Mouse (Mus musculus): ENCODE measurements at regions not wholly inside any gene's neighbourhood (a gene's known extent, or its start where the extent isn't known, plus 50 kb on each side); places are given as distances from the start of the nearest gene placed in this dataset.
"Not testable (repeated sequence)": the region's sequence is repeated elsewhere in the genome, so short reads cannot be mapped to it uniquely, and the experiment has no call there.

DNA sequence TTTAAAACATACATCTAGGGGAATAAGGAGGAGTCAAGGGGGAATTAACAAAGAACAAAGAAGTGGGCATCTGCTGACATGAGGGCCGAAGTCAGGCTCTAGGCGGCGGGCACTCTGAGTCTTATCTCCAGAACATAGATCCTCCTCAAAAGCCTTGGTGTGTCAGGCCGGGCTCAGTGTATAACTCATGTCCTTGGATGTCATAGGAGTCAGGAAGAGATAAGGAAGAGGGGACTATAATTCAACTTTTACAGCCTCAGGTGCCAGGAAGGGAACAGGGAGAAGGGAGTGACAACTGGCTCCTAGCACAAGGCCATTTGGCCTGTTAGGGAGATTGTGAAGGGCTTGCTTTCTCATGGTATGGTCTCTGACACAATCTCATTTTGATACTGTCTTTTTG lies 185.9 kb upstream of the Ube2e2 start:
- not testable (repeated sequence) for DNase-seq

DNA sequence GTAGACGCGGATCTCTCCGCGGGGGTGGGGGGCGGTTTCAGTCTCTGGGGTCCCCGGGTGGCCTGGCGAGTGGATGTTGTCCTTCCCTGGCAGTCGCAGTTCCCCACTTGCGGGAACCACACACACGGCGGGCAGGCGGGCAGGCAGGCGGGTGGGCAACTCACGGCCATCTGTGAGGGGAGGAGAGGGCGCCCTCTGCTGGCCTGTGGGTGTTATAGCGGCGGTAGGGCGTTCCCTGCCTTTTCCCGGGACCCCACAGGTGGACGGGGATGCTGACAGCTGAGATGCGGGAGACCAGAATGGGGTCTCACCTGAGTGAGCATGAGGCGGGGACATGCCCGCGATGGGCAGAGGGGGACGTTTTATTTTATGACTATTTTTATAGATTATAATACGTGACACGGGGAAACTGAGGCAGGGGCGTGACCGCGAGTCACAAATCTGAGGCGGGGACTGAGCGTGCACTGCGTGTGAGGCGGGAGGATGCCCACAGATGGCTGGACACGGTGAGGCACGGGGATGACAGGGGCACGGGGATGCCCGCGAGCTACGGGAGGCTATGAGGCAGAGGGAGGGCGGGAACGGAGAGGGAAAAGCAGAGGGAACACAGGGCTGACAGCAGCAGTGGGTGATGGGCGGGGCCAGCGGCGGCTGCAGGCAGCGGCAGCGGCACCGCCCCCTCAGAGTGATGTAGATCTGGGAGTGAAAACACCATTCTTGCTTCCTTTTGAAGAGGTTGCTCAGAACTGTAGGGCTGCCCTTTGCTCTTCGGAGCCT lies 148.1 kb upstream of the Ube2e2 start:
- DNase-seq, result peak; percentile 2 to 12

DNA sequence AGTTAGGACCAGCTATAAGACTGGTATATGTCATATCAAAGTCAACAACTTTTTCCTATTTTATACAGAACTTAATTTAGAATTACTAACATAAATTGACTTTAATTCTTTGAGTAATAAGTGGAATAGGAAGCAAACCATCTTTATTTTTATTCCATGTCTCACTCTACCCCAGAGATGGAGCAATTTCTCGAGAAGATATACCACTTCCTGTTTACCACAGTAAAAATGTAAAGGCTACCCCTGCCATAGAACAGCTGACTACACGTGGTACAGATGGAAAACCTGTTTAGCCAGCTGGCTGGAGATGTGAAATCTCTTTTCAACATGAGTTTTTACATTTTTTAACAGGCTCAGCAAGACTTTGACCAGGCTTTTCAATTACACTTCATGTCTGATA lies 126.0 kb upstream of the Ube2e2 start:
- DNase-seq, result no peak

DNA sequence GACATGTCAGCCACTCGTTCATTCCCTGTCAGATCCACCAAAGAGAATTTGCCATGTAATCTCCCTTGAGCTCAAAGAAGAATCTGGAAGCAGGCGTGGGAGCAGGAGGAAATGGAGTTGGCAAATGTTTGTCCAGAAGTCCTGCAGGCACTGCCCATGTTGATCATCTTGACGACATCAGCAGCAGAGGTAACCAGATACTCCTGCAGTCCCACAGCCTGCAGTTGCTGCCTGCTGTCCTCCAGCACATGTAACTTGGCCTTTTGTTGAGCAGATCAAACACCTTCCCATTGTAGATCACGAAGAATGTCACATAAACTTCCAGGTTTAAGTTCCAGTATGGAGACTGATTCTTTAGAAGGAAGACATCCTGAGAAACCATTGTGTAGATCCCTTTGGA lies 121.3 kb upstream of the Ube2e2 start:
- no peak for DNase-seq

DNA sequence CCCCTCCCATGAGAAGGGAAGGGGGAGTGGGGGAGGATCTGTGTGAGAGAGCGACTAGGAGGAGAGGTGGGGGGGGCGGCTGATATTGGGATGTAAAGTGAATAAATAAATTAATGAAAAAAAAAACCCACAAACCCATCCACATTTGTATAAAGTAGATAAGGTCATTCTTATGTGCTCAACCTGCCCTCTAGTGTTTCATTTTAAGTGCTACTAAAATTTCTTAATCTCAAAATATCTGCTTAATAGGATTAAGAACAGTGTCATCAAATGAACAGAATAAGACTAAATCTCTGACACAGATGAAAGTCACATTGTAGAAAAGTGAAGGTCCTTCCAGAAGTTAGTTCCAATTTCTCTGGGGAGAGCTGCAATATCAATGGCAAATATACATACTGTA lies 119.5 kb upstream of the Ube2e2 start:
- DNase-seq, result not testable (repeated sequence)

DNA sequence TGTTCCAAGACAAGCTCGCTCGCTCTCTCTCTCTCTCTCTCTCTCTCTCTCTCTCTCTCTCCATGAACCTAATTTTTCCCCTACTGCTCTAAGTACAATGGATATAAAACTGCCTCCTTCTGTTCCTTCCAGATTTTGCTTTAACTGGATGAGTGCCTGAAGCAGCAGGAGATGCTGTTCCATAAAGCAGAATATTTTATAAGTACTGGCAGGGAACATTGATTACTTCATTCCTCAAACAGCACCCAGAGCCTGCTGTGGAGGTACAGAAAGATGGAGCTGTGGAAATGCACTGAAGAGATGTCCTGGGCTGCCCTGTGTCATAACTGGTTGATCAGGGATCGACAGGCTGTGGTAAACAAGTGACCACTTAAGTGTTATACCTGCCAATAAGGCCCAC lies 89.8 kb upstream of the Ube2e2 start:
- no peak for DNase-seq

DNA sequence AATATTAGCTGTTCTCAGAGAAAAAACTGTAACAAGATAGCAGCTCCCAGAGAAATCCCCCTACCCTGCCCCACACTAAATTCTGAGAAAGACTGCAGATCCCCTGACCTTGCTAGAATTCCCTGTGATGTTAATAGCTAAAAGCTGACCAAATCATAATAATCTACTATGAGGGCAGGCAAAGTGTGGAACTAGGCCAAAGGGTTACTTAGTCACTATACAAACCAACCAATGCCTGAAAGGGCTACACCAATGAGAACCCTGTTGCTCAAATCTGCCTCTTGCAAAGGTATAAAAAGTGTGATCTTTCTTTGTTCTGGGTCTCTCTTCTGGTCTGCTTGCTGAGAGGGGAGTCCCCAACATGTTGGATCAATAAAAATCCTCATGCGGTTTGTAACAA lies 69.8 kb upstream of the Ube2e2 start:
- no peak for DNase-seq

DNA sequence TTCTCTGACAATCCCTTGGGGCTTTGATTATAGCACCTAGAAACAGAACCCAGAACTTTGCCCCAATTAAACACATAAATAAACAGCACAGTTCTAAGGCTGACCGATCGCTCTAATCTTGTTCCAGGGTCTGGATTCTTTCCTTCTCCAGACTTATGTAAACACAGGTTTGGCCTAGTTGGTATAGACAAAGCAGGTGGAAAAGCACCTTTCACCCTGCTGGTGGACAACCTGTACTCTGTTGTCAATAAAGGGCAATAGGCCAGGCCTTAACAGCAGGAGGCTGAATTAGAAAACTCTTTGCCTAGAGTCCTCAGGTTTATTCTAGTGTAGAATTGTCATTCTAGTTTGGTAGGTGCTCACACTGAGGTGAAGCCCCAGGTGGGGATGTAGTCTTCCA lies 69.2 kb upstream of the Ube2e2 start:
- no peak for DNase-seq
